Mouse (Mus musculus) hematopoietic multipotent progenitor cell, adult 10-12 weeks (in vitro differentiated cells): ENCODE measurements around the gene Sprn. TPM values are rescaled to one million over a fixed set of nuclear protein-coding genes. Genes with fewer than 3 reads are reported as not detected.

Experiments
- polyA plus RNA-seq: library from polyadenylated mRNA; stranded (reverse); fragments of >175 nt; gene quantifications from 2 replicates; pipeline ENCODE4 v1.2.3, GENCODE M21; 2012; ENCODE audit warnings: low replicate concordance

Gene Sprn
- not detected in 2 replicates for polyA plus RNA-seq

GRCm38 (mm10) chr7:140154218-140154927 lies at the start of gene Sprn:
Sprn (minus strand) TSS chr7:140154877.

GRCm38 (mm10) chr7:140172936-140173335 lies 18.3 kb upstream of the Sprn start, which contains the start of gene Olfr523:
Olfr523 (plus strand) TSS chr7:140173217.

GRCm38 (mm10) chr7:140164664-140165063 lies 10.0 kb upstream of the Sprn start, which contains the start of gene Olfr522:
Olfr522 (minus strand) TSS chr7:140164764.

GRCm38 (mm10) chr7:140137135-140138020 lies 17.3 kb downstream of the Sprn start, which contains the start of gene Mtg1:
Mtg1 (plus strand) TSS chr7:140137564.

DNA sequence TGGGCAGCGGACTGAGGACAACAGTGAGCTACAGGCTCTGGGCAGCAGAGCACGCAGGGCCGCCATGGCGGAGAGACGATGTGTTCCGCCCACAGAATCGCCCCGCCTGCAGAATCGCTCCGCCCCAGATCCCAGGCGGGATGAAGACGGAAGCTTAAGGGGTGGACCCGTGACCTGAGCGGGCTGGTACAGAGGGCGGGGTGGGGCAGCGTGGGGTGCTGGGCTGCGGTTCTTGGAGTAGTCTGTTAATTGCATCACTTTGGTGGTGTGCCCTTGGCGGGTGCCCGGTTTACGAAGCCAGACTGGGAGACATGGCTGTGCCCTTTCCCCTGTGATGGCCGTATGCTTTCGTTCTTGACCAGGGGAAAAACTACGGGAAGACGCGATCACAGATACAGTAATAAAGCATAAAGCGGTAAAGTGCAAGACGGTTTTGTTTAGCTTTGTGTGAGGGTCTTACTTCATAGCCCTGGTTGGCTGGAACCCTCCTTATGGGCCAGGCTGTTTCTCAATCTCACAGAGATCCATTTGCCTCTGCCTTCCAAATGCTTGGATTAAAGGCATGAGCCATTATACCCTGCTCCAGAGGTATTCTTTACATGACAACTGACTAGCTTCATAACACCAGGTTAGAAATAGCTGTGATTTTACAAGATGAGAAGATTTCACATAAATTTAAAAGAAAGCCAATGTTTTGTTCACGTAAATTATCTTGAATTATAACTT lies 38.2 kb downstream of the Sprn start, which contains the start of gene Echs1:
Echs1 (minus strand) TSS at position 148 of the 726 bp plus-strand sequence.

DNA sequence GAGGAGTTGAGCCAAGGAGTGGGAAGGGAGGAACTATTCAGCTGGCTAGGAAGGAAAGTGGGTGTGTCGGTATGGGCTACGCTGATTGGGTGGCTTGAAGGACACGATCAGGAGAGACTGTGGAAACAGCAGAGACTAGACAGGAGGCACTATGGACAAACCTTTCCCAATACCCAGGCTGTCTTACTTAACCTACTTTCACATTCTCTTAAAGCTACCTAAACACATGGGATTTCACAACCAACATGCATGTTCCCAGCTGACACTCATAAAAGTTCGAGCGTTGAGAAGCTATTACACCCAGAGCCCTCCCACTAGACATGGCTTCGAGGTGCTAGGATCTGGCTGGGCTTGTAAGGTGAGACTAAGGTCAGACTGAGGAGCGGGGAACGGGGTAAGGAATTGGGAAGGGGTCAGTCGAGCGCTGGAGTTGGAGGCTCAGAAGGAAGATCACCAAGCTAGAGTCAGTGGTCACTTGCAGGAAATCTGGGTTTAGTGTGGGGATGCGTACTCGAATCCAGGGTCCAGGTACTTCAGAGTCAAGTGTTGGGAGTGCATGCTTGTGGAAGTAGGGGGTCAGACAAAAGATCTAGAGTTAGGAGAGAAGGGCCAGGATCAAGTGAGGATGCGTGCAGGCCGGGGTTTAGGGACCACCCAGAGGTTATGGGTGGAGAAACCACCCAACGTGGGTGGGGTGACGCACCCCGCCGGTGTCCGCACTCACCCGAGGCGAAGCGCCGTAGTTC lies 38.9 kb downstream of the Sprn start, which contains the start of gene Paox:
Paox (plus strand) TSS at position 217 of the 746 bp plus-strand sequence.

DNA sequence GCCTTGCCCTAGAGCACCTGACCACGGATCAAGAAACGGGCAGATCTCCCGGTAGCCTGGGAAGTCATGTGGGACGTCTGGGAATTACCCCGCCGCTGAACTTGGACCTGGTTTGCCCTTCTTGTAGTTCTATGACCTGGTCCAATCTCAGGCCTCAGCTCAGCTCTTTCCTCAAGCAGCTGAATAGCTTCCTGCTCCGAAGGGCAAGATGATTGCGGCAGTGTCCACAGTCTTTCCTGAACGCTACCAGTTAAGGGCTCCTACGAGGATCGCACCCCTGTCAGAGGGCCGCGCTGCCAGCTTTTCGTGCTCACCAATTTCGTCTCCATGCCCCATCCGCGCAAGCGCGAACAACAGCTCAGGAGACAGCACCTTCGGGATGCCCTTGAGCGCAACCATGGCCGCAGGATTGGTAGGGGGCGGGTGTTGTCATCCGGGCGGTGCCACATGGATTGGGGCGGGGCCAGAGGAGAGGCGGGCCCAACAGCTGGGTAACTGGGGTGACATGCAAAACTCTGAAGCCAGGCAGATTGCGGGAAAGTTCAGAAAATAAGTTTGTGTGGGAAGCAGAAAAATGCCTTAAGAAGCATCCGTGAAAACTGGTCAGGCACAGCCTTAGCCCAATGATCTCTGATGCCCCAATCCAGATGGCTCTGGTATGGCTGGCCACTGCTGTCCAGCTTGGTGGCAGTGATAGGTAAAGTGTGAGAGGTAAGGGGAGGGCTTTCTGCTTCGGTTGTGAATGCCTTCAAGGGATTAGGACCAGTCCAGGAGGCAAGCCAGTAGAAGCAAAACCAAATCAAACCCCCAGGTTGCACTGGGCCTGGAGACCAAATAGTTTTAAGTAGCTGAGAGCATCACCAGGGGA lies 52.5 kb downstream of the Sprn start, which contains the start of gene Fuom:
Fuom (minus strand) TSS at position 449 of the 868 bp plus-strand sequence.

Other genes with a start within 250 kb of the Sprn start
- gene Utf1, start 211.1 kb downstream of the Sprn start, polyA plus RNA-seq, result 3.6 and 7.4 TPM in 2 replicates
- gene 6430531B16Rik, start 176.1 kb downstream of the Sprn start, polyA plus RNA-seq, result 0.17 and 1.4 TPM in 2 replicates
- 11.9 and 25.8 TPM in 2 replicates for gene Adam8, start 162.3 kb downstream of the Sprn start, polyA plus RNA-seq
- gene Zfp511, start 118.5 kb downstream of the Sprn start, polyA plus RNA-seq, result 20.5 and 29.4 TPM in 2 replicates
- 4.1 and 6.5 TPM in 2 replicates for gene Tubgcp2, start 118.2 kb downstream of the Sprn start, polyA plus RNA-seq
- gene Msx3, start 105.8 kb downstream of the Sprn start, polyA plus RNA-seq, result not detected in 2 replicates
- 0.16 TPM in 1 of 2 replicates, not detected in the other for gene Caly, start 72.3 kb downstream of the Sprn start, polyA plus RNA-seq
- not detected in 2 replicates for gene Prap1, start 61.5 kb downstream of the Sprn start, polyA plus RNA-seq
- gene Fuom, start 52.4 kb downstream of the Sprn start, polyA plus RNA-seq, result 10.5 and 15.7 TPM in 2 replicates
- gene Paox, start 39.1 kb downstream of the Sprn start, polyA plus RNA-seq, result 1.7 and 7.6 TPM in 2 replicates
- gene Echs1, start 38.4 kb downstream of the Sprn start, polyA plus RNA-seq, result 3.3 and 6.3 TPM in 2 replicates
- gene Mtg1, start 17.3 kb downstream of the Sprn start, polyA plus RNA-seq, result 6.5 and 7.2 TPM in 2 replicates
- not detected in 2 replicates for gene Olfr522, start 9.9 kb upstream of the Sprn start, polyA plus RNA-seq
- gene Olfr523, start 18.3 kb upstream of the Sprn start, polyA plus RNA-seq, result not detected in 2 replicates
- gene Olfr524, start 51.1 kb upstream of the Sprn start, polyA plus RNA-seq, result not detected in 2 replicates
- 0.23 and 0.56 TPM in 2 replicates for gene Cd163l1, start 63.4 kb upstream of the Sprn start, polyA plus RNA-seq
- 0.38 and 0.60 TPM in 2 replicates for gene 5830411N06Rik, start 92.4 kb upstream of the Sprn start, polyA plus RNA-seq
- gene Olfr525, start 166.0 kb upstream of the Sprn start, polyA plus RNA-seq, result not detected in 2 replicates
- not detected in 2 replicates for gene Olfr527, start 179.1 kb upstream of the Sprn start, polyA plus RNA-seq
- gene Olfr60, start 206.8 kb upstream of the Sprn start, polyA plus RNA-seq, result 0.21 TPM in 1 of 2 replicates, not detected in the other
- not detected in 2 replicates for gene Olfr530, start 221.5 kb upstream of the Sprn start, polyA plus RNA-seq
- not detected in 2 replicates for gene Olfr531, start 248.0 kb upstream of the Sprn start, polyA plus RNA-seq